Mouse (Mus musculus): ENCODE data around the gene Gm20388. TPM values are rescaled to one million over a fixed set of nuclear protein-coding genes. Genes with fewer than 3 reads are reported as not detected.
A peak's percentile ranks its signal among the peaks of the same experiment; 100 is the strongest.

The Gm20388 gene
- polyA plus RNA-seq, 1 experiment, result 49.7 TPM

DNA sequence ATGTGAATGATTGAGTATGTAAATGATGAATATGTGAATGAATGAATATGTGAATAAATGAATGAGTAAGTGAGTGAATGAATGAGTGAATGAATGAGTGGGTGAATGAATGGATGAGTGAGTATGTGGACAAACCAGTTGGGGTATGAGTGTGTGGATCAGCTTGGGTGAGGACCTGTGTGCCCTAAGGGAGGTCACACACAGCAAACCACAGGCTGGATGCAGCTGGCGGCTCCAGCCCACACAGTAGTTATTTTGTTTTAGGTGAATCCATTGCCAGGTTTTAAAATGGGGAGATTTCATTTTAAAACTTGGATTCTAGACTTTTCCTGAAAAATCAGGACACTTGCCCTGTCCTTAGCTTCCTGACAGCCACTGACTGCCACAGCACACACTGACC is 2341.1 kb downstream of the Gm20388 start:
- Histone ChIP-seq H3K27me3 (replicated peaks; ENCODE audit: control insufficient read depth, insufficient read depth, low read length) (no peaks in the 10 kb centered on the region), H3K36me3 (ENCODE audit: control insufficient read depth, insufficient read depth, low read length) (no peaks in the 10 kb centered on the region), H3K4me1 (ENCODE audit: control insufficient read depth, insufficient read depth, low read length) (no peaks in the 10 kb centered on the region), H3K4me3 (ENCODE audit: insufficient read depth, low read depth, low read length) (no peak overlapping the region), H3K27ac (ENCODE audit: insufficient read depth, low read depth, low read length) (no peak overlapping the region)
- no peak for DNase-seq
- TF ChIP-seq POLR2A (IDR thresholded peaks at IDR 0.05; ENCODE audit: low read depth, low read length) (no peak), CTCF (conservative IDR thresholded peaks at IDR 0.05; ENCODE audit: insufficient read depth, insufficient read length, low read depth, low read length) (no peak)
- WGBS, result 84% methylated on average over 1 of the region's 1 CpGs

- 69% methylated on average over 5 of the region's 5 CpGs for WGBS
These were observed 2341.7 kb downstream of the Gm20388 start for GRCm38 (mm10) chr8:122252366-122252765.

GRCm38 (mm10) chr8:122259351-122259750 is 2348.7 kb downstream of the Gm20388 start:
- 80% methylated on average over 2 of the region's 2 CpGs for WGBS
- Histone ChIP-seq H3K27me3 (replicated peaks; ENCODE audit: control insufficient read depth, insufficient read depth, low read length) (no peaks in the 10 kb centered on the region), H3K4me3 (ENCODE audit: insufficient read depth, low read depth, low read length) (no peak overlapping the region), H3K4me1 (ENCODE audit: control insufficient read depth, insufficient read depth, low read length) (no peaks in the 10 kb centered on the region), H3K27ac (ENCODE audit: insufficient read depth, low read depth, low read length) (no peak overlapping the region), H3K36me3 (ENCODE audit: control insufficient read depth, insufficient read depth, low read length) (no peaks in the 10 kb centered on the region)
- peak; percentile 68 for DNase-seq
- TF ChIP-seq CTCF (conservative IDR thresholded peaks at IDR 0.05; ENCODE audit: insufficient read depth, insufficient read length, low read depth, low read length), result peak; percentile 98
- no peak for TF ChIP-seq POLR2A (IDR thresholded peaks at IDR 0.05; ENCODE audit: low read depth, low read length)

More at GRCm38 (mm10) chr8:122252366-122252765, 2341.7 kb downstream of the Gm20388 start:
- Histone ChIP-seq H3K4me1 (ENCODE audit: control insufficient read depth, insufficient read depth, low read length) (no peaks in the 10 kb centered on the region), H3K4me3 (ENCODE audit: insufficient read depth, low read depth, low read length) (no peak overlapping the region), H3K36me3 (ENCODE audit: control insufficient read depth, insufficient read depth, low read length) (no peaks in the 10 kb centered on the region), H3K27me3 (replicated peaks; ENCODE audit: control insufficient read depth, insufficient read depth, low read length) (no peaks in the 10 kb centered on the region), H3K27ac (ENCODE audit: insufficient read depth, low read depth, low read length) (no peak overlapping the region)
- TF ChIP-seq POLR2A (IDR thresholded peaks at IDR 0.05; ENCODE audit: low read depth, low read length) (no peak), CTCF (conservative IDR thresholded peaks at IDR 0.05; ENCODE audit: insufficient read depth, insufficient read length, low read depth, low read length) (no peak)
- DNase-seq, result no peak

- Histone ChIP-seq H3K27me3 (replicated peaks; ENCODE audit: control insufficient read depth, insufficient read depth, low read length) (no peaks in the 10 kb centered on the region), H3K36me3 (ENCODE audit: control insufficient read depth, insufficient read depth, low read length) (no peaks in the 10 kb centered on the region), H3K27ac (ENCODE audit: insufficient read depth, low read depth, low read length) (no peak overlapping the region), H3K4me3 (ENCODE audit: insufficient read depth, low read depth, low read length) (no peak overlapping the region), H3K4me1 (ENCODE audit: control insufficient read depth, insufficient read depth, low read length) (no peaks in the 10 kb centered on the region)
- WGBS, result 83% methylated on average over 9 of the region's 9 CpGs
- TF ChIP-seq POLR2A (IDR thresholded peaks at IDR 0.05; ENCODE audit: low read depth, low read length) (no peak), CTCF (conservative IDR thresholded peaks at IDR 0.05; ENCODE audit: insufficient read depth, insufficient read length, low read depth, low read length) (no peak)
- DNase-seq, result no peak
These were observed 2350.1 kb downstream of the Gm20388 start for GRCm38 (mm10) chr8:122260755-122261154.

DNA sequence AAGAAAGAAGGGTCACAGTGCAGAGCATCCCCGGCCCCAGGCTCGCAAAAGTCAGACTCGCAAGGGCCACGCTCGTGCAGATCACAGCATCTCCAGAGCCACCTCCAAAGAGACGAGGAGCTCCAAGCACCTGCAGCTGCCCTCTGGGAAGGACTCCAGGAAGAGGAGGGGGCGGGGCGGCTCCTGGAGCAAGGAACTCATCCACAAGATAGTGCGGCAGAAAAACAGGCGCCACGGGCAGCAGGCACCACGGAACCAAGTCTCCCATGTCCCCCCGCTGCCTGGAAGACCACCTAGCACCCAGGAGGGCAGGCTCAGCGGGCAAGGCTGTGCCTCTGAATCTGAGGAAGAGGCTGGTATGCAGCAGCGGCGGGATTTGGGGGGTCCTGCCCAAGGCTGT is 2352.2 kb downstream of the Gm20388 start:
- no peak overlapping the region for H3K27ac ChIP-seq (ENCODE audit: insufficient read depth, low read depth, low read length)
- no peaks in the 10 kb centered on the region for H3K27me3 ChIP-seq (replicated peaks; ENCODE audit: control insufficient read depth, insufficient read depth, low read length)
- H3K4me3 ChIP-seq (ENCODE audit: insufficient read depth, low read depth, low read length), result no peak overlapping the region
- TF ChIP-seq CTCF (conservative IDR thresholded peaks at IDR 0.05; ENCODE audit: insufficient read depth, insufficient read length, low read depth, low read length), result no peak
- TF ChIP-seq POLR2A (IDR thresholded peaks at IDR 0.05; ENCODE audit: low read depth, low read length), result no peak
- H3K4me1 ChIP-seq (ENCODE audit: control insufficient read depth, insufficient read depth, low read length), result no peaks in the 10 kb centered on the region
- no peaks in the 10 kb centered on the region for H3K36me3 ChIP-seq (ENCODE audit: control insufficient read depth, insufficient read depth, low read length)
- DNase-seq, result no peak
- 72% methylated on average over 16 of the region's 16 CpGs for WGBS

DNA sequence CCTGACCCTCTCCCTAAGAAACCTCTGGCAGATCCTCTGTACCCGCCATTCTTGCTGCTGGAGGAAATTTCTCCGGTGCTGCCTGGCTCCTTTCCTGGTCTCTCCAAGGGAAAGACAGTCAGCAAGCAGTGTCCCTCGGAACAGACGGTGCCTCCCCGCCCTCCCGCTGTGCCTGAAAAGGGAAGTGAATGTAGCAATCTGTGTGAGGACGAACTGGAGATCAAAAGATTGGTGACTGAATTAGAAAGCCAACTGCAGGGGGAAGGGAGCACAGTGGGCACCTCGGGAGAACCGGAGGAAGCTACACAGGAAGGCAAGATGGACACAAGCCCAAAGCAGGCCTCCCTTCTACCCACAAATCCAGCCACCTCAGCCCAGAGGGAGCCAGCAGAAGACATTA is 2353.6 kb downstream of the Gm20388 start:
- Histone ChIP-seq H3K27me3 (replicated peaks; ENCODE audit: control insufficient read depth, insufficient read depth, low read length) (no peaks in the 10 kb centered on the region), H3K36me3 (ENCODE audit: control insufficient read depth, insufficient read depth, low read length) (no peaks in the 10 kb centered on the region), H3K4me3 (ENCODE audit: insufficient read depth, low read depth, low read length) (no peak overlapping the region), H3K4me1 (ENCODE audit: control insufficient read depth, insufficient read depth, low read length) (no peaks in the 10 kb centered on the region), H3K27ac (ENCODE audit: insufficient read depth, low read depth, low read length) (no peak overlapping the region)
- TF ChIP-seq POLR2A (IDR thresholded peaks at IDR 0.05; ENCODE audit: low read depth, low read length) (no peak), CTCF (conservative IDR thresholded peaks at IDR 0.05; ENCODE audit: insufficient read depth, insufficient read length, low read depth, low read length) (no peak)
- no peak for DNase-seq
- 44% methylated on average over 9 of the region's 9 CpGs for WGBS

GRCm38 (mm10) chr8:122265522-122265921 is 2354.9 kb downstream of the Gm20388 start:
- Histone ChIP-seq H3K4me1 (ENCODE audit: control insufficient read depth, insufficient read depth, low read length) (no peaks in the 10 kb centered on the region), H3K4me3 (ENCODE audit: insufficient read depth, low read depth, low read length) (no peak overlapping the region), H3K36me3 (ENCODE audit: control insufficient read depth, insufficient read depth, low read length) (no peaks in the 10 kb centered on the region), H3K27ac (ENCODE audit: insufficient read depth, low read depth, low read length) (no peak overlapping the region), H3K27me3 (replicated peaks; ENCODE audit: control insufficient read depth, insufficient read depth, low read length) (no peaks in the 10 kb centered on the region)
- WGBS, result 70% methylated on average over 8 of the region's 8 CpGs
- no peak for TF ChIP-seq POLR2A (IDR thresholded peaks at IDR 0.05; ENCODE audit: low read depth, low read length)
- no peak for TF ChIP-seq CTCF (conservative IDR thresholded peaks at IDR 0.05; ENCODE audit: insufficient read depth, insufficient read length, low read depth, low read length)
- DNase-seq, result no peak

All from kidney, adult 2 months (tissue).